Mouse (Mus musculus): ENCODE measurements around the gene Tmem233.

GRCm38 (mm10) chr5:116080736-116081135 is 2.3 kb downstream of the Tmem233 start:
- TF ChIP-seq CTCF (IDR thresholded peaks at IDR 0.05; ENCODE audit: control insufficient read depth, insufficient read depth, low read length) (no peak), POLR2A (IDR thresholded peaks at IDR 0.05; ENCODE audit: borderline replicate concordance, control insufficient read depth, low read depth, low read length) (no peak)
